Mouse (Mus musculus): ENCODE measurements around the gene Apold1. TPM values are rescaled to one million over a fixed set of nuclear protein-coding genes. Genes with fewer than 3 reads are reported as not detected.
A peak's percentile ranks its signal among the peaks of the same experiment; 100 is the strongest.

The Apold1 gene
- total RNA-seq (2021), result 1 to 10 TPM; 3.4 to 3.7 TPM
- long read RNA-seq, partial matches to known transcripts, result 2 of 3 reads
- long read RNA-seq, other reads (novel, unspliced or antisense), result 0 of 3 reads

- no peak for DNase-seq (ENCODE audit: low spot score in 2 of 2)
Measured at GRCm38 (mm10) chr6:134981231-134982062, at the start of gene Apold1. Gene Apold1 (plus strand): TSS chr6:134981718.

GRCm38 (mm10) chr6:134932486-134933206, 48.9 kb upstream of the Apold1 start:
- no peak for DNase-seq (ENCODE audit: low spot score in 2 of 2)

DNA sequence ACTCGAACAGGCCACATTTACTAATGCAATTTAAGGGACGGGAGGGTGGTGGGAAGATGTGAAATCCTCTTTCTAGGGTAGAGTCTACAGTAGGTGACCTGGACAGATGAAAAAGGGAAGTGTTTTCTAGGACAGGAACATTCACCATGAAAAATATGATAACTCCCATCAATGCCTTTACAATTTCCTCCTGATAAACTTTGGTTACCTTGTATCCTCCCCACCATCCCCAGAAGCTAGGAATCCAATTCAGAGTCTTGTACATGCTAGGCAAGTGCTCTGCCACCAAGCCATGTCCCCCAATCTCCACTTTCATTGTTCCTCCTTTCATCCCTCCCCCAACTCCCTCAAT, 48.3 kb upstream of the Apold1 start:
- DNase-seq (ENCODE audit: low spot score in 2 of 2), result no peak

- DNase-seq (ENCODE audit: low spot score in 2 of 2), result no peak
Measured at GRCm38 (mm10) chr6:134934305-134934704, 47.2 kb upstream of the Apold1 start.

- no peak for DNase-seq (ENCODE audit: low spot score in 2 of 2)
Measured at GRCm38 (mm10) chr6:134939781-134940180, 41.7 kb upstream of the Apold1 start.

DNA sequence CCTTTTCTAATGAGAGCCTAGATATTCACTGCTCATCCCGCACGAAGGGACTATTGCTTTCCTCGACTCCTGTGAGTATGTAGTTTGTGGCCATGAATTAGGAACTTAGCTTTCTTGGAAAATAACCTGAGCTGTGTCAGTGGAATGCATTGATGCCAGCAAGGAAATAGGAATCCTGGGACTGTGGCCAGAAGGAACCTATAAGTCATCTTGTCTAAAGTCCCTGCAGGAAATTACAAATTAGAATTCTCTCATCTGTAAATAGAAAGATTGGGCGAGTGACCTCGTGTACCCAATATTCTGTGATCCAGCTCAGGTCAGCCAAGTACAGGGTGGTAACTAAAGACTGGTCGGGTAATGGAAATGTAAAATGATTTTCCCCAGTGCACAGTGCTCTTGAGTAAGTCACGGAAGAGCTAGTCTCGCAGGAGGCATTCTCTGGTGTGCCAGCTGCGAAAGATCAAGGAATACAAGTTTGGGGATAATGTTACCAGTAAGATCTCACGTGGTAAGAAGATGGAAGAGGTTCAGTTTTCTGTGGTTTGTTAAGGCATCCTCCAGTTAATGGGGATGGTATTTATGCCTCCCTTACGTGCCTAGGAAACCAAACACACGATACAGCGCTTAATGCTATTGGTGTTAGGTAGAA, 37.6 kb upstream of the Apold1 start:
- no peak for DNase-seq (ENCODE audit: low spot score in 2 of 2)

DNA sequence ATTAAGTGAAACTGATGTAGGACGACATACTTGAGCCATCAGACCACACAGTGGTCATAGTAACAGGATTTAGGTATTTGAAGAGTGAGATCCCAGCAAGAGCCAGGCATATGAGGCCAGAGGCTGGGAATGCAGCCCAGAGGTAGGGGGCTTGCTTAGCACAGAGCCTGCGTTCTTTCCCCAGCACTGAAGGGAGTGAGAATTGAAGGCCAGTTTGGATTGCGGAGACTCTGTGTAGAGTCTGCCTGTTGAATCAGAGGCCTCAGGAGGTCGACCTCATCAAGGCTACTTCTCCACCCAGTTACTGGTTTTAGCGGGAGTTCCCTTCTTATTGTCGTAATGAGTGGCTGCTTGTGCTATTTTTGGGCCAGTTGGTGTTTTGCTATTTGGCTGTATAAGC, 35.5 kb upstream of the Apold1 start:
- no peak for DNase-seq (ENCODE audit: low spot score in 2 of 2)

DNA sequence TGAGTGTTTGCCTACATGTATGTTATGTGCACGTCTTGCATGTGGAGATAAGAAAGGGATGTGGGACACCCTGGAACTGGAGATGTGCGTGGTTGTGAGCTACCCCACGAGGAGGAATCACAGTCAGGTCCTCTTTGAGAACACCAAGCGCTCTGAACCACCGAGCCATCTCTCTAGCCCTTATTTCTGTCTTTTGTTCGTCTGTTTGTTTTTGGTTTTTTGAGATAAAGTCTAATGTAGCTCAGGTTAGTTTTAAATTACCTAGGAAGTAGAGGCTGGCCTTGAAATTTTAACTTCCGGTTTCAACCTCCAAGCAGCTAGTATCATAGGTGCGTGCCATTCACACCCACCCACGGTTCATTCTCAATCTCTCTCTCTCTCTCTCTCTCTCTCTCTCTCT, 34.7 kb upstream of the Apold1 start:
- DNase-seq (ENCODE audit: low spot score in 2 of 2), result no peak

DNA sequence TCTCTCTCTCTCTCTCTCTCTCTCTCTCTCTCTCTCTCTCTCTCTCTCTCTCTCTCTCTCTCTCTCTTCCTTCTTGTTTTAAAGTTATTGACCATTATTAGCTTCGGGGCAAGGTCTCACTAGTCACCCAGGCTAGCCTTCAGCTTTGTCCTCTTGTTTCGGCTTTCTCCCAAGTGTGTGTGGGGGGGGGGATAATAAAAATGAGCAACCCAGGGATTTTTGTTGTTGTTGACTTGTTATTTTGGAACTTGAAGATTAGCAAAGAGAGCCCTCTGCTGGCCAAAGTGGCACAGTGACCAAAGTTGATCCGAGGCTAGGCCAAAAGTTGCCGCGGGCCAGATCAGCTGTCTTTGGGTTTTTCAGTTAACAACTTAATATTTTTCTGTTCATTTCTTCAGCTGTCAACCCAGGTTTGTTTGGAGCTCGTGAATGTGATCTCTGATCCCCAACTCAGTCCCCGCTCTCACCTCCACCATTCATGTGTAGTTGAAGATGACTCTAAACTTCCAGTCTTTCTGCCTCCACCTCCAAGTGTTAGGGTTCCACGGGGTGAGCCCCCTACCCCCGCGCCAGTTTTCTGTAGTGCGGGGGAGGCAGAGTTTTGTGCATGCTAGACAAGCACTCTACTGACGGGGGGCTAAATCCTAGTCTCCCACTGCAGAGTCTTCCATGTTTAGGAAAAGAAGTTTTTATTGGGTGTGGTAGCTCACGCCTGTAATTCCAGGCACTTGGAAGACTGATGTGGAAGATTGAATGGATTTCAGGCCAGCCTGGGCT, 34.0 kb upstream of the Apold1 start:
- peak; percentile 25 to 79 for DNase-seq (ENCODE audit: low spot score in 2 of 2)

- no peak for DNase-seq (ENCODE audit: low spot score in 2 of 2)
Measured at GRCm38 (mm10) chr6:134948522-134949061, 32.9 kb upstream of the Apold1 start.

DNA sequence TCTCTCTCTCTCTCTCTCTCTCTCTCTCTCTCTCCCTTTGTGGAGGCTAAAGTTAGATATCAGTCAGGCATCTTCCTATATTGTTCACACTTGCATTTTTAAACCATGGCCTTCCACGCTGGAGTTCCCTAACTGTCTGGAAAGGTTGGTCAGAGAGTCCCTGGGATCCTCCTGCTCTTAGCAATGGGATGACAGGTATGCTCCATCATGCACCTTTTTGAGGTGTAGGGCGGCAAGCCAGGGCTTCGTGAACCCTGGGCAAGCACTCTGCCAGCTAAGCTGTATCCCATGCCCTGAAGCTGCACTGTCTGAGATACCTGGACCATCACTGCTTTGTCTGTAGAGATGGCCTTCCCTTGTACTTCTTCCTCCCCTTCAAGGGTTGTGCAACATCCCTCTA, 32.3 kb upstream of the Apold1 start:
- no peak for DNase-seq (ENCODE audit: low spot score in 2 of 2)

DNA sequence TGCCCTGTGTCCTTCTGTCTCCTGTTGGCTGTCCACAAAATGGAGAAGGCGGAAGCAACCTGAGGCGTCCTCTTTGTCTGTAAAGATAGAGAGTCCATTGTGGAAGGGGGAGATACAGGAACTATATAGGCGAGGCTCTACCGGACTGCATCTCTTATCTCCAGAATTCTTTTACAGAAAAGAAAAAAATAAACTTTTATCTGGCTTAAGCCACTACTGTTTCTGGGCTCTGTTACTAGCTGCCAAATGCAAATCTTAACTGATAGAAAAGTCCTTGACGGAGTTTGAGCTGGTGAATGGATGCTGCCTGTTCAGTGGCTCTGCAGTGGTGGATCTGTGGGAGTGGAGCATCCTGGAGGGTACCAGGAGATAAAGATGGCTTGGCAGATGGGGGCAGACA, 30.2 kb upstream of the Apold1 start:
- no peak for DNase-seq (ENCODE audit: low spot score in 2 of 2)

- DNase-seq (ENCODE audit: low spot score in 2 of 2), result peak; percentile 18 to 36
Measured at GRCm38 (mm10) chr6:134953976-134954375, 27.5 kb upstream of the Apold1 start.

GRCm38 (mm10) chr6:134956388-134956787, 25.1 kb upstream of the Apold1 start:
- no peak for DNase-seq (ENCODE audit: low spot score in 2 of 2)

- no peak for DNase-seq (ENCODE audit: low spot score in 2 of 2)
Measured at GRCm38 (mm10) chr6:134961286-134961685, 20.2 kb upstream of the Apold1 start.

DNA sequence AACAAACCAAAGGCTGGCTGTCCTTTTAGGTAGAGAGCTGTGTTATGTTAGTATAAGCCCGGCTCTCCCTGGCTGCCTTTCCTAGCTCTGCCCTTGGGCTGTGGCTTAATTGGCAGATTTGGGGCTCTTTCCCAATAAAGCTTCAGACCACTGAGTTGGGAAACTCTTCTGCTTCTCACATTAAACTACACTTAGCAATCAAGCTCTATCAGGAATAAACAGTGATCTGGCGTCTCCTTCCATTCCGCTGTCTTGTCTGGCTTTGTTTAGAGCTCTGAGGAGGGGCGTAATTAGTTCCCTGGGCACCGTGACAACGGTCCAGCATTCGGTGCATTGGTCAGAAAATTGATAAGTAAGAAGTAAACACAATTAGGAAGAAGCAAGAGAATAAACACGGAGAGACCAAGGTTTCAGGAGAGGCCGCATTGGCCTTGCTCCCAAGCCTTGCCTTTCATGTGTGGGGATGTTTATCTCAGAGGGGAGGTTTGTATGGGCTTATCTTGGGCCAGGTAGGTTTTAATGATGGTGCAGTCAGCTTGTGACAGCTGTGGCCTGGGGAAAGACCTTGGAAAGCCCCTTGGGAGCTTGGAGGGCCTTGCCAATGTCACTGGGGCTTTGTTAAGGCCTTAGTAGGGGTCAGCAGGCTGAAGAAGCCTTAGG, 19.5 kb upstream of the Apold1 start:
- no peak for DNase-seq (ENCODE audit: low spot score in 2 of 2)

GRCm38 (mm10) chr6:134962518-134962893, 19.0 kb upstream of the Apold1 start:
- no peak for DNase-seq (ENCODE audit: low spot score in 2 of 2)

DNA sequence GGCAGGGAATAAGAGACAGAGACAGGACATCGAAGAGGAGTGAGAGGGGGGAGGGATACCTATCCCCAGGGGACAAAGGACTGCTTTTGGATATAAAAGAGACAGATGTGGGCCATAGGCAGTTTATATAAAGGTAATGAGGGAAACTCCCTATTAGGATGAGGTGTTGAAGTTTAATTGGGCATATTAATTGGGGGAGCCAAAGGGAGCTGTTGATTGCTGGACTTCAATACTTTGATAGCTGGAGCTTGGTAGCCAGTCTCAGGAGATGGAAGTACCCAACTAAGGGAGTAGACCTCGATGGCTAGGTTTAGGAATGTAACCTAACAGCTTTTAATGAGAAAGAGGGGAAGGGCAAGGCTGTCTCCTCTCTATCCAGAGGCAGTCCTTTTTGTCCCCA, 17.6 kb upstream of the Apold1 start:
- no peak for DNase-seq (ENCODE audit: low spot score in 2 of 2)

DNA sequence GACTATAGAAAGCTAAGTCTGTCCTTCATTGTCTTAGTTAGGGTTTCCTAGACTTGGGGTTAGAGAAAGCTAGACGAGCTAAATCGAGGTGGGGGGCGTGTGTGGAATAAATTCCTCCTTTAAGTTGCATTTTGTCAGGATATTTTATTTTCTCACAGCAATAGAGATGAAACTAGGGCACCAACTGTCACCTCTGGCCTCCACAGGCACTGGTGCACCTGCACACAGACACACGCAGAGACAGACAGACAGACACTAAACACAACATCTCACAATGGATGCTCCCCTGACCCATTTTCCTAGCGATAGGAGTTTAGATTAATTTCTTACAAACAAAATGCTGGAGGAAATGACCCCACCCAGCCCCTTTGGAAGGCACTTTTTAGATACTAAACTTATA, 14.8 kb upstream of the Apold1 start:
- no peak for DNase-seq (ENCODE audit: low spot score in 2 of 2)

GRCm38 (mm10) chr6:134968326-134968725, 13.2 kb upstream of the Apold1 start:
- no peak for DNase-seq (ENCODE audit: low spot score in 2 of 2)
